Mouse (Mus musculus) kidney, adult 2 months (tissue): ENCODE measurements around the gene Pgm5. TPM values are rescaled to one million over a fixed set of nuclear protein-coding genes. Genes with fewer than 3 reads are reported as not detected.
A peak's percentile ranks its signal among the peaks of the same experiment; 100 is the strongest.

Source experiments
- DNase-seq: peaks from one replicate; pipeline ENCODE4 v3.0.0; 2021
- H3K27ac ChIP-seq: fragments of 200-500 bp; 2 replicates; pipeline ENCODE4 v1.5.1; 2012; ENCODE audit warnings: low read depth, low read length, control low read depth, inconsistent platforms; ENCODE audit not compliant: insufficient read depth
- H3K27me3 ChIP-seq: fragments of 200-500 bp; replicated peaks from 2 replicates; pipeline ENCODE4 v1.6.1; 2012; ENCODE audit warnings: mild to moderate bottlenecking, moderate library complexity, low read length, inconsistent platforms; ENCODE audit not compliant: control insufficient read depth, insufficient read depth
- H3K36me3 ChIP-seq: fragments of 200-500 bp; 2 replicates; pipeline ENCODE4 v1.6.1; 2012; ENCODE audit warnings: mild to moderate bottlenecking, moderate library complexity, low read length, inconsistent platforms; ENCODE audit not compliant: control insufficient read depth, insufficient read depth
- H3K4me1 ChIP-seq: fragments of 200-500 bp; 2 replicates; pipeline ENCODE4 v1.6.1; 2011; ENCODE audit warnings: low read length; ENCODE audit not compliant: control insufficient read depth, insufficient read depth
- H3K4me3 ChIP-seq: fragments of 200-500 bp; 2 replicates; pipeline ENCODE4 v1.5.1; 2011; ENCODE audit warnings: mild to moderate bottlenecking, low read depth, low read length, control low read depth; ENCODE audit not compliant: insufficient read depth
- CTCF ChIP-seq: fragments of 200-500 bp; conservative IDR thresholded peaks from 2 replicates; pipeline ENCODE4 v1.5.1; 2011; ENCODE audit warnings: low read depth, mild to moderate bottlenecking, control low read depth, low read length, moderate library complexity, mixed read lengths; ENCODE audit not compliant: insufficient read depth, insufficient read length
- POLR2A ChIP-seq: fragments of 200-500 bp; IDR thresholded peaks from one replicate; pipeline ENCODE4 v1.6.1; 2011; ENCODE audit warnings: low read depth, low read length, control low read depth
- WGBS: fragments of 180-500 bp; shearing (Covaris S2); methylation state at CpG from one replicate; pipeline ENCODE4 v1.1.7; 2018; 5-methylcytosine and 5-hydroxymethylcytosine counted together
- polyA plus RNA-seq: library from polyadenylated mRNA; depleted of rRNA; stranded (reverse); fragments of >200 nt; gene quantifications from 2 replicates; pipeline ENCODE4 v1.2.3, GENCODE M21; 2012

Pgm5 gene
- polyA plus RNA-seq, 1 experiment = 10.7 TPM

GRCm38 (mm10) chr19:24865436-24865835 lies 3.8 kb upstream of the Pgm5 start:
- Histone ChIP-seq H3K4me1 (no peaks in the 10 kb centered on the region), H3K27ac (no peak overlapping the region), H3K36me3 (no peaks in the 10 kb centered on the region), H3K4me3 (no peak overlapping the region), H3K27me3 (no peaks in the 10 kb centered on the region)
- no peak for TF ChIP-seq CTCF
- TF ChIP-seq POLR2A = no peak
- WGBS = 86% methylated on average over 9 of the region's 9 CpGs
- no peak for DNase-seq

GRCm38 (mm10) chr19:24861276-24861611 lies 411 bp downstream of the Pgm5 start:
- no peak for DNase-seq
- Histone ChIP-seq H3K4me3 (peak overlapping the region; percentile 46), H3K36me3 (no peaks in the 10 kb centered on the region), H3K27ac (no peak overlapping the region), H3K4me1 (no peaks in the 10 kb centered on the region), H3K27me3 (no peaks in the 10 kb centered on the region)
- 17% methylated on average over 13 of the region's 13 CpGs for WGBS
- no peak for TF ChIP-seq POLR2A

- Histone ChIP-seq H3K27me3 (no peaks in the 10 kb centered on the region), H3K4me1 (no peaks in the 10 kb centered on the region), H3K27ac (no peak overlapping the region), H3K4me3 (no peak overlapping the region), H3K36me3 (no peaks in the 10 kb centered on the region)
- TF ChIP-seq POLR2A (no peak), CTCF (no peak)
- peak; percentile 8 for DNase-seq
- WGBS = 79% methylated on average over 21 of the region's 21 CpGs
Observed at GRCm38 (mm10) chr19:24851456-24852315, 10.0 kb downstream of the Pgm5 start.

GRCm38 (mm10) chr19:24848844-24849243 lies 12.8 kb downstream of the Pgm5 start:
- DNase-seq = no peak
- no peak overlapping the region for H3K4me3 ChIP-seq
- H3K27ac ChIP-seq = no peak overlapping the region
- H3K36me3 ChIP-seq = no peaks in the 10 kb centered on the region
- TF ChIP-seq POLR2A (no peak), CTCF (no peak)
- no peaks in the 10 kb centered on the region for H3K27me3 ChIP-seq
- no peaks in the 10 kb centered on the region for H3K4me1 ChIP-seq
- 84% methylated on average over 2 of the region's 2 CpGs for whole genome bisulfite sequencing

GRCm38 (mm10) chr19:24848345-24848744 lies 13.3 kb downstream of the Pgm5 start:
- Histone ChIP-seq H3K27ac (no peak overlapping the region), H3K36me3 (no peaks in the 10 kb centered on the region), H3K27me3 (no peaks in the 10 kb centered on the region), H3K4me3 (no peak overlapping the region), H3K4me1 (no peaks in the 10 kb centered on the region)
- DNase-seq = no peak
- no peak for TF ChIP-seq POLR2A
- no peak for TF ChIP-seq CTCF
- 51% methylated on average over 7 of the region's 7 CpGs for WGBS

GRCm38 (mm10) chr19:24845007-24845546 lies 16.6 kb downstream of the Pgm5 start:
- Histone ChIP-seq H3K27ac (no peak overlapping the region), H3K4me3 (no peak overlapping the region), H3K27me3 (no peaks in the 10 kb centered on the region), H3K4me1 (peaks cover 3% of the 10 kb centered on the region; the same call in 1 of the 2 replicates), H3K36me3 (no peaks in the 10 kb centered on the region)
- no peak for TF ChIP-seq POLR2A
- no peak for TF ChIP-seq CTCF
- 48% methylated on average over 7 of the region's 7 CpGs for WGBS
- no peak for DNase-seq

GRCm38 (mm10) chr19:24842080-24842479 lies 19.6 kb downstream of the Pgm5 start:
- Histone ChIP-seq H3K36me3 (no peaks in the 10 kb centered on the region), H3K4me3 (no peak overlapping the region), H3K4me1 (peaks cover 3% of the 10 kb centered on the region; the same call in 1 of the 2 replicates), H3K27ac (no peak overlapping the region), H3K27me3 (no peaks in the 10 kb centered on the region)
- 55% methylated on average over 3 of the region's 3 CpGs for WGBS
- TF ChIP-seq CTCF = no peak
- TF ChIP-seq POLR2A = no peak
- DNase-seq = peak; percentile 51
